Mouse (Mus musculus) CD4-positive, CD25-positive, alpha-beta regulatory T cell, adult 4 months (primary cell): Measurements from ENCODE around the gene Oas3. TPM values are rescaled to one million over a fixed set of nuclear protein-coding genes. Genes with fewer than 3 reads are reported as not detected.

Experiments used
- polyA plus RNA-seq, 2 experiments: library from polyadenylated mRNA; unstranded; fragments of 100-300 nt; shearing (Covaris generic); gene quantifications; one replicate each; pipeline ENCODE4 v1.2.1; 2017

The Oas3 gene
- polyA plus RNA-seq, 2 experiments from 2014 or later: 12.9 to 24.4 TPM

Other genes with a start within 250 kb of the Oas3 start
- gene Tpcn1, start 189.0 kb downstream of the Oas3 start, polyA plus RNA-seq: 10 to 100 TPM; 14.7 to 17.4 TPM
- 1 to 10 TPM in 1 of 2 experiments, under 1 TPM in 1; 0.40 to 1.1 TPM for gene Iqcd, start 188.6 kb downstream of the Oas3 start, polyA plus RNA-seq
- 1 to 10 TPM; 2.2 to 6.3 TPM for gene Rita1, start 165.1 kb downstream of the Oas3 start, polyA plus RNA-seq
- 10 to 100 TPM; 14.4 to 18.6 TPM for gene Ddx54, start 164.9 kb downstream of the Oas3 start, polyA plus RNA-seq
- not detected for gene Cfap73, start 143.4 kb downstream of the Oas3 start, polyA plus RNA-seq
- gene Rasal1, start 128.8 kb downstream of the Oas3 start, polyA plus RNA-seq: 10 to 100 TPM in 1 of 2 experiments, 1 to 10 TPM in 1; 7.2 to 15.4 TPM
- 10 to 100 TPM; 33.4 to 47.7 TPM for gene Dtx1, start 65.7 kb downstream of the Oas3 start, polyA plus RNA-seq
- 1 to 10 TPM; 1.6 to 3.6 TPM for gene Oas2, start 27.8 kb downstream of the Oas3 start, polyA plus RNA-seq
- gene Oas1e, start 17.9 kb upstream of the Oas3 start, polyA plus RNA-seq: not detected
- gene Oas1c, start 34.9 kb upstream of the Oas3 start, polyA plus RNA-seq: 10 to 100 TPM; 16.2 to 19.2 TPM
- gene Oas1f, start 69.7 kb upstream of the Oas3 start, polyA plus RNA-seq: not detected
- not detected for gene Oas1h, start 83.8 kb upstream of the Oas3 start, polyA plus RNA-seq
- 1 to 10 TPM in 1 of 2 experiments, not detected in 1; 1.2 TPM for gene Oas1g, start 110.0 kb upstream of the Oas3 start, polyA plus RNA-seq
- gene Oas1a, start 129.9 kb upstream of the Oas3 start, polyA plus RNA-seq: 10 to 100 TPM; 44.7 to 54.6 TPM
- not detected for gene Oas1d, start 136.9 kb upstream of the Oas3 start, polyA plus RNA-seq
- gene Rph3a, start 232.4 kb upstream of the Oas3 start, polyA plus RNA-seq: not detected